Mouse (Mus musculus): ENCODE measurements around the gene Glis1. TPM values are rescaled to one million over a fixed set of nuclear protein-coding genes. Genes with fewer than 3 reads are reported as not detected.
A peak's percentile ranks its signal among the peaks of the same experiment; 100 is the strongest.

Glis1 gene
- polyA plus RNA-seq, 2 experiments, result 0.10 to 0.35 TPM

DNA sequence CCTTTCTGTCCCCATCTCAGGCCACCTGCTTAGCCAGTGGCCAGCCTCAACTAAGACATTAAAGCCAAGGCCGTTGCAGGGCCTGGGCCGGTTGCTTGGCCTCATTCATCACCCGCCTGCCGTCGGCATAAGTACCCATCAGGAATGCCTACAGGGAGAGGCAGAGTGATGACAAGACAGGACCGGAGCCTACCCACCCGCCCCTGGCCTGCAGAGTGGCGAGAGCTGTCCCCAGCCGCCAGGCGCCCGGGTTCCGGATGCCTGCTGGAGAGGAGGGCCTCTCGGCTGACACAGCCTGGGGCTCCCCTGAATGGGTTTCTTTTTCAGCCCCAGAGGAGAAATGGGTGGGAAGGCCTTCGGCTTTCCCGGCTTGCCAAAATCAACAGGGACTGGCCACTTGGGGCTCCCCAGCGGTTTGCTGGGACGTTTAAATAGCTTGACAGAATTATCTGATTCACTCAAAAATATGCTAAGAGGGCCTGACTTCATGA, 194.6 kb downstream of the Glis1 start:
- 70% methylated on average over 17 of the region's 17 CpGs for WGBS (ENCODE audit: insufficient replicate concordance)

DNA sequence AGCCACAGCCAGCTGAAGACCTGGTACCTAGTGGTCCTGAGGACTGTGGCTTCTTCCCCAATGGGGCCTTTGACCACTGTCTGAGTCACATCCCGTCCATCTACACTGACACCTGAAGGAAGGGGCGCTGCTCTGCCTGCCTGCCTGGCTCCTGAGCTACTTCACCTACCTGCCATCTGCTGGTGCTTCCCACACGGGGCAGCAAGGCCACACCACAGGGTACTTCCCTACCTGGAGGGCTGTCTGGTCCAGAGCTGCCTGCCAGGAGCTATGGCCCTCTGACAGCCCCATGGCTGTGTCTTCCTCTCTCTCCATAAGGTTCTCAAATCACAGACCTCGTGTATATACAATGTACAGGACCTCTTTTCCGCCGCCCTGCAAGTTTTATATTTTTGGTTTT, 200.2 kb downstream of the Glis1 start:
- no peak for DNase-seq (ENCODE audit: low read depth in 3 of 3, low spot score in 3 of 3)
- H3K27me3 ChIP-seq (ENCODE audit: control insufficient read depth, insufficient read depth, low read length), result no peaks in the 10 kb centered on the region
- WGBS (ENCODE audit: insufficient replicate concordance), result 57% methylated on average over 6 of the region's 6 CpGs
- H3K36me3 ChIP-seq (replicated peaks; ENCODE audit: control insufficient read depth, insufficient read depth, low read depth), result no peaks in the 10 kb centered on the region
- no peak overlapping the region for H3K4me2 ChIP-seq (ENCODE audit: low read depth)
- no peak overlapping the region for H3K27ac ChIP-seq
- H3K4me1 ChIP-seq (replicated peaks; ENCODE audit: control insufficient read depth in 2 of 2, insufficient read depth in 2 of 2, low read length in 1 of 2), result no peaks in the 10 kb centered on the region
- H3K4me3 ChIP-seq (ENCODE audit: insufficient read depth in 1 of 2, low read depth in 2 of 2, low read length in 2 of 2), result no peak overlapping the region
- H3K9me3 ChIP-seq (ENCODE audit: control insufficient read depth, low read length), result no peaks in the 10 kb centered on the region
- H3K9ac ChIP-seq (replicated peaks), result no peak overlapping the region
- ATAC-seq (ENCODE audit: insufficient read depth), result no peak
- TF ChIP-seq CTCF (IDR thresholded peaks at IDR 0.05; ENCODE audit: low read depth) (peak; percentile 12; the same call in 1 of the 2 replicates), EP300 (IDR thresholded peaks at IDR 0.05; ENCODE audit: low read depth) (no peak)

More for the DNA sequence above, 194.6 kb downstream of the Glis1 start:
- ATAC-seq (ENCODE audit: insufficient read depth), result no peak
- Histone ChIP-seq H3K9ac (replicated peaks) (no peak overlapping the region), H3K4me3 (ENCODE audit: insufficient read depth in 1 of 2, low read depth in 2 of 2, low read length in 2 of 2) (no peak overlapping the region), H3K27ac (no peak overlapping the region), H3K9me3 (ENCODE audit: control insufficient read depth, low read length) (no peaks in the 10 kb centered on the region), H3K4me2 (ENCODE audit: low read depth) (no peak overlapping the region), H3K36me3 (replicated peaks; ENCODE audit: control insufficient read depth, insufficient read depth, low read depth) (no peaks in the 10 kb centered on the region), H3K27me3 (ENCODE audit: control insufficient read depth, insufficient read depth, low read length) (no peaks in the 10 kb centered on the region), H3K4me1 (replicated peaks; ENCODE audit: control insufficient read depth in 2 of 2, insufficient read depth in 2 of 2, low read length in 1 of 2) (no peaks in the 10 kb centered on the region)
- DNase-seq (ENCODE audit: low read depth in 3 of 3, low spot score in 3 of 3), result no peak
- TF ChIP-seq EP300 (IDR thresholded peaks at IDR 0.05; ENCODE audit: low read depth), result no peak
- TF ChIP-seq CTCF (IDR thresholded peaks at IDR 0.05; ENCODE audit: low read depth), result no peak

DNA sequence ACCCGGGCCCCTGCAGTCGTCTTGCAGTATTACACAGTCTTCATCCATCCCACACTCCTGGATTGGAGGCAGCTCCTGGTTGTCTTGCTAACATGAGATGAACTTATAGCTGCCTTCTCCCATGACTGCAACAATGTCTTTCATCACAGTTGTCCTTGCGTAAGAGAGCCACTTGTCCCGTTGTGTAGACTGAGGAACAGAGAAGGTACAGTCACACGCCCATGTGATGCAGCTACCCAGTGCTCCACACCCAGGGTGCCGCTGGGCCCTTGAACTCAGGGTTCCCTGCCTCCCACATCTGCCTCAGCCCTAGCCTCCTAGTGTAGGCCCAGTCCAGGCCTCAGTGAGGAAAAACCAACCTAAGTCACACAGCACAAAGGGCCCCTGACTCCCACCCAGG, 201.7 kb downstream of the Glis1 start:
- H3K9me3 ChIP-seq (ENCODE audit: control insufficient read depth, low read length), result no peaks in the 10 kb centered on the region
- TF ChIP-seq CTCF (IDR thresholded peaks at IDR 0.05; ENCODE audit: low read depth) (no peak), EP300 (IDR thresholded peaks at IDR 0.05; ENCODE audit: low read depth) (no peak)
- H3K27me3 ChIP-seq (ENCODE audit: control insufficient read depth, insufficient read depth, low read length), result no peaks in the 10 kb centered on the region
- H3K4me1 ChIP-seq (replicated peaks; ENCODE audit: control insufficient read depth in 2 of 2, insufficient read depth in 2 of 2, low read length in 1 of 2), result no peaks in the 10 kb centered on the region
- no peak overlapping the region for H3K4me2 ChIP-seq (ENCODE audit: low read depth)
- H3K36me3 ChIP-seq (replicated peaks; ENCODE audit: control insufficient read depth, insufficient read depth, low read depth), result no peaks in the 10 kb centered on the region
- DNase-seq (ENCODE audit: low read depth in 3 of 3, low spot score in 3 of 3) (no peak), ATAC-seq (ENCODE audit: insufficient read depth) (no peak)
- no peak overlapping the region for H3K9ac ChIP-seq (replicated peaks)
- H3K27ac ChIP-seq, result no peak overlapping the region
- 54% methylated on average over 6 of the region's 6 CpGs for WGBS (ENCODE audit: insufficient replicate concordance)
- H3K4me3 ChIP-seq (ENCODE audit: insufficient read depth in 1 of 2, low read depth in 2 of 2, low read length in 2 of 2), result no peak overlapping the region

DNA sequence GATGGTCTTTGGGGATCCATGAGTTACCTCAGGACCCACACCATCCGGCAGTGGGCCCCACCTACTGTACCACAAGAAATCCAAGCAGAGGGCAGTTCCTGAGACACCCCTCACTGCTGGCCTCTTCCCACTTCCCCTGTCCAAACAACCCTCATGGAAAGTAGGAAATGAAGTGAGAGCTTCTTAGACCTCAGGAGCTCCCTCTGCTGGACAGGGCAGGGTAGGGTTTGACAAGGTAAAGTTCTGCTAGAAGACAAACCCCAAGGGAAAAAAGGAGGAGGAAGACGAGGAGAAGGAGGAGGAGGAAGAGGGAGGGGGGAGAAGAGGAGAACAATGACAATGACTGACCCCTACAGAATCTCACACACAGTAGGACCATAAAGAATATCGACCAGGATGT, 203.3 kb downstream of the Glis1 start:
- 25% methylated on average over 3 of the region's 3 CpGs for WGBS (ENCODE audit: insufficient replicate concordance)
- H3K9me3 ChIP-seq (ENCODE audit: control insufficient read depth, low read length), result no peaks in the 10 kb centered on the region
- DNase-seq (ENCODE audit: low read depth in 3 of 3, low spot score in 3 of 3), result peak; percentile 25 to 36 (median 28)
- no peak overlapping the region for H3K4me2 ChIP-seq (ENCODE audit: low read depth)
- H3K36me3 ChIP-seq (replicated peaks; ENCODE audit: control insufficient read depth, insufficient read depth, low read depth), result no peaks in the 10 kb centered on the region
- H3K4me3 ChIP-seq (ENCODE audit: insufficient read depth in 1 of 2, low read depth in 2 of 2, low read length in 2 of 2), result no peak overlapping the region
- peak; percentile 83 for TF ChIP-seq CTCF (IDR thresholded peaks at IDR 0.05; ENCODE audit: low read depth)
- TF ChIP-seq EP300 (IDR thresholded peaks at IDR 0.05; ENCODE audit: low read depth), result no peak
- no peak for ATAC-seq (ENCODE audit: insufficient read depth)
- H3K4me1 ChIP-seq (replicated peaks; ENCODE audit: control insufficient read depth in 2 of 2, insufficient read depth in 2 of 2, low read length in 1 of 2), result no peaks in the 10 kb centered on the region
- H3K9ac ChIP-seq (replicated peaks), result no peak overlapping the region
- H3K27ac ChIP-seq, result no peak overlapping the region
- no peaks in the 10 kb centered on the region for H3K27me3 ChIP-seq (ENCODE audit: control insufficient read depth, insufficient read depth, low read length)

DNA sequence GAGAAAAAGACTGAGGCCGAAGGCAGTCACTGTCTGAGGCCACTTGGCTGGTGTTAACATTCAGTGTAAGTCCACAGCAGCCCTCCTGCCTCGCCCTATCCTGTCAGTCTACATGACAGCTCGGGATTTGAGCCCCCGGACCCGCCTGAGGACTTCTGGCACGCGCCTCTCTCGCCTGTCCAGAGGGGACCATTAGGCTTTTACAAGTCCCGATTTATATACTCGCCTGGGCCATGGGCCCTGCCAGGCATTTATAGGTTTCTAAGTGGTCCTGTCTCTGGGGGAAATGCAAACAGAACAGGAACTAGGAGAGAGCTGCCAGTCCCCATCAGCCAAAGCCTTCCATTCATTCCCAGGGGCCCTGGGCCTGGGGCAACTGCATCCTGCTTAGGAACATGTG, 203.9 kb downstream of the Glis1 start:
- ATAC-seq (ENCODE audit: insufficient read depth) (no peak), DNase-seq (ENCODE audit: low read depth in 3 of 3, low spot score in 3 of 3) (no peak)
- Histone ChIP-seq H3K27me3 (ENCODE audit: control insufficient read depth, insufficient read depth, low read length) (no peaks in the 10 kb centered on the region), H3K4me1 (replicated peaks; ENCODE audit: control insufficient read depth in 2 of 2, insufficient read depth in 2 of 2, low read length in 1 of 2) (no peaks in the 10 kb centered on the region), H3K9me3 (ENCODE audit: control insufficient read depth, low read length) (no peaks in the 10 kb centered on the region), H3K36me3 (replicated peaks; ENCODE audit: control insufficient read depth, insufficient read depth, low read depth) (no peaks in the 10 kb centered on the region), H3K9ac (replicated peaks) (no peak overlapping the region), H3K4me2 (ENCODE audit: low read depth) (no peak overlapping the region), H3K27ac (no peak overlapping the region), H3K4me3 (ENCODE audit: insufficient read depth in 1 of 2, low read depth in 2 of 2, low read length in 2 of 2) (no peak overlapping the region)
- 68% methylated on average over 10 of the region's 10 CpGs for WGBS (ENCODE audit: insufficient replicate concordance)
- TF ChIP-seq CTCF (IDR thresholded peaks at IDR 0.05; ENCODE audit: low read depth) (no peak), EP300 (IDR thresholded peaks at IDR 0.05; ENCODE audit: low read depth) (no peak)

Measured in liver, embryonic 14.5 days (tissue).